Mouse (Mus musculus): Measurements from ENCODE around the gene Entpd1. TPM values are rescaled to one million over a fixed set of nuclear protein-coding genes. Genes with fewer than 3 reads are reported as not detected.
"Not testable (repeated sequence)": the region's sequence is repeated elsewhere in the genome, so short reads cannot be mapped to it uniquely, and the experiment has no call there.

Gene Entpd1
- polyA plus RNA-seq, 1 experiment from 2014 or later = 5.4 TPM

DNA sequence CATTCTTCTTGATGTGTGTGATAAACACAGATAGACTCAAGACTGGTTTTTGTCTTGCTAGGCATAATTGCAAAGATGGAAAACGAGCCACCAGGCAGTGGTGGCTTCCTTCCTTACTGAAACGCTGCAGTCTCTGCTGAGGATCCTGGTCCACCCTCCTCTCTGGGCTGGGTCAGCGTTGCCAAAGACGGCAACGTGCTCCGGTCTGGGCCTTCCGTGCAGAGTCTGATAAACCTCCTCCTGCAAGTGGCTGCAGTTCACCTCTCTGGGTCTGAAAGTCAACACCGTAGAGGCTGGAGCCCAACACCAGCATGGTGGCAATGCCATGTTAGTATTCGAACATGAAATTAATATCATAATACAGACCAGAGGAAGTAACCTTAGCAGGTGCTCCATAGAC is 7.0 kb upstream of the Entpd1 start:
- no peak overlapping the region for H3K4me3 ChIP-seq (ENCODE audit: low read length)
- H3K9ac ChIP-seq (ENCODE audit: low read depth, low read length) = no peak overlapping the region
- no peaks in the 10 kb centered on the region for H3K27me3 ChIP-seq (ENCODE audit: control insufficient read depth, insufficient read depth, low read length)
- no peaks in the 10 kb centered on the region for H3K9me3 ChIP-seq (ENCODE audit: control insufficient read depth, low read length)
- H3K4me1 ChIP-seq (ENCODE audit: control insufficient read depth, insufficient read depth, low read length) = no peaks in the 10 kb centered on the region
- ATAC-seq (ENCODE audit: low FRiP score, low TSS enrichment) = no peak
- peaks cover 36% of the 10 kb centered on the region for H3K36me3 ChIP-seq (ENCODE audit: control insufficient read depth, insufficient read depth, low read length)
- WGBS = 92% methylated on average over 9 of the region's 9 CpGs
- H3K27ac ChIP-seq (ENCODE audit: low read depth, low read length) = no peak overlapping the region
- no peak overlapping the region for H3K4me2 ChIP-seq (replicated peaks; ENCODE audit: low read depth, low read length)

DNA sequence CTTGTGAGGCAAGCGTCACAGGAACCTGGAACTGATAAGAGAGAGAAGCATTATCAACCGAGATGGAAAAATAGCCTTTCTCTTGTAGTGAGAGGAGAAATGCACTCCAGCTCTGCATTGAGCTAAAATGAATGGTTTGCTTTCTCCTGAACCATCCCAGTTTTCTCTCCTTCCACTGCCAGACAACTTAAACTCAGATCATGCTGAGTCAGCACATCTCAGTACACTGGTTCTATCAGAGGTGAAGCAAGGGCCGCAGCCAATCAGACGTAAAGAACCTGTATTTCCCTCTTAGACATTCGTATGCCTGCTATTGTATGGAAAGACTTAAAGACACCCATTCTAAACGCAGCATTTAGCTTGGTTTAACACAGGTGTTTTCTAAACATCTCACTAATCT is 4.5 kb upstream of the Entpd1 start:
- Histone ChIP-seq H3K27ac (ENCODE audit: low read depth, low read length) (no peak overlapping the region), H3K36me3 (ENCODE audit: control insufficient read depth, insufficient read depth, low read length) (peaks cover 33% of the 10 kb centered on the region), H3K9ac (ENCODE audit: low read depth, low read length) (no peak overlapping the region), H3K4me2 (replicated peaks; ENCODE audit: low read depth, low read length) (no peak overlapping the region), H3K4me3 (ENCODE audit: low read length) (no peak overlapping the region), H3K4me1 (ENCODE audit: control insufficient read depth, insufficient read depth, low read length) (peaks cover 4% of the 10 kb centered on the region; the same call in 1 of the 2 replicates), H3K27me3 (ENCODE audit: control insufficient read depth, insufficient read depth, low read length) (no peaks in the 10 kb centered on the region), H3K9me3 (ENCODE audit: control insufficient read depth, low read length) (no peaks in the 10 kb centered on the region)
- ATAC-seq (ENCODE audit: low FRiP score, low TSS enrichment) = no peak
- 89% methylated on average over 6 of the region's 6 CpGs for WGBS

DNA sequence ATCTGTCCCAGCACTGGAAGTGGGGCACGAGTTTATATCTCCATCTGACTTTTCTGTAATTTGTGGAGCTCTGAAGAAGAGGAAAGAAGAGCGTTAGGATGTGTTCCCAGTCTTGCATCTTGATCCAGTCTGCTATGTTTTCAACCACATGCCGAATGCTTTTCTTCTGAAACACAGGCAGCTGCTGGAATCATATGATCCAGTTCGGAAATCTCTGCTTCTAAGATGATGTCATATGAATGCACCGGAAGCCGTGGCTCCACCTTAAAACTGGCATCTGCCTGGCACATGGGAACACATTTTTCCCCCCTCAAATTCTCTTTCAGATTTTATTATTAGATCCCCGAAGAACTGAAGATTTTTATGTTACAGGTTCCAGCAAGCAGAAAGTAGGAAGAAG is 2.6 kb downstream of the Entpd1 start:
- ATAC-seq (ENCODE audit: low FRiP score, low TSS enrichment) = no peak
- no peak overlapping the region for H3K9ac ChIP-seq (ENCODE audit: low read depth, low read length)
- no peak overlapping the region for H3K27ac ChIP-seq (ENCODE audit: low read depth, low read length)
- no peak overlapping the region for H3K4me3 ChIP-seq (ENCODE audit: low read length)
- H3K9me3 ChIP-seq (ENCODE audit: control insufficient read depth, low read length) = no peaks in the 10 kb centered on the region
- no peaks in the 10 kb centered on the region for H3K36me3 ChIP-seq (ENCODE audit: control insufficient read depth, insufficient read depth, low read length)
- WGBS = 74% methylated on average over 7 of the region's 7 CpGs
- no peaks in the 10 kb centered on the region for H3K27me3 ChIP-seq (ENCODE audit: control insufficient read depth, insufficient read depth, low read length)
- H3K4me2 ChIP-seq (replicated peaks; ENCODE audit: low read depth, low read length) = no peak overlapping the region
- peaks cover 4% of the 10 kb centered on the region; the same call in 1 of the 2 replicates for H3K4me1 ChIP-seq (ENCODE audit: control insufficient read depth, insufficient read depth, low read length)

DNA sequence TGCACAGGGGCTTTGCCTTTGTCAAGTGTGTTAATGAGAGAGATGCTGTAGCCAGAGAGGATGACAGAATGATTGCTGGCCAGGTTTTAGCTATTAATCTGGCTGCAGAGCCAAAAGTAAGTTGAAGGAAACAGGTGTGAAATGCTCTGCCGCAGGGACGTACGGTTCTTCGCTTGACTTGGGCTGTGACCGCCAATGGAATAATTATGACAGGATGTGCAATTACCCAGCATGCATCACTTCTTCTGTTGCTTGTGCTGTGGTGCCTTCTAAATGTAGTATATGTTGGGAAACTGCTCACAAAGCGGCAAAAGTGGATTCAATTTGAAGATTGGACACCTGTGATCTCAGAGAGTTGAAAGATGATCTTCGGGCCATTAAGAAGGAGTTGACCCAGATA is 3.9 kb downstream of the Entpd1 start:
- no peak overlapping the region for H3K4me3 ChIP-seq (ENCODE audit: low read length)
- 66% methylated on average over 7 of the region's 7 CpGs for WGBS
- no peak overlapping the region for H3K9ac ChIP-seq (ENCODE audit: low read depth, low read length)
- no peaks in the 10 kb centered on the region for H3K36me3 ChIP-seq (ENCODE audit: control insufficient read depth, insufficient read depth, low read length)
- ATAC-seq (ENCODE audit: low FRiP score, low TSS enrichment) = no peak
- H3K27me3 ChIP-seq (ENCODE audit: control insufficient read depth, insufficient read depth, low read length) = no peaks in the 10 kb centered on the region
- H3K27ac ChIP-seq (ENCODE audit: low read depth, low read length) = no peak overlapping the region
- H3K4me1 ChIP-seq (ENCODE audit: control insufficient read depth, insufficient read depth, low read length) = peaks cover 4% of the 10 kb centered on the region; the same call in 1 of the 2 replicates
- H3K4me2 ChIP-seq (replicated peaks; ENCODE audit: low read depth, low read length) = no peak overlapping the region
- H3K9me3 ChIP-seq (ENCODE audit: control insufficient read depth, low read length) = no peaks in the 10 kb centered on the region

DNA sequence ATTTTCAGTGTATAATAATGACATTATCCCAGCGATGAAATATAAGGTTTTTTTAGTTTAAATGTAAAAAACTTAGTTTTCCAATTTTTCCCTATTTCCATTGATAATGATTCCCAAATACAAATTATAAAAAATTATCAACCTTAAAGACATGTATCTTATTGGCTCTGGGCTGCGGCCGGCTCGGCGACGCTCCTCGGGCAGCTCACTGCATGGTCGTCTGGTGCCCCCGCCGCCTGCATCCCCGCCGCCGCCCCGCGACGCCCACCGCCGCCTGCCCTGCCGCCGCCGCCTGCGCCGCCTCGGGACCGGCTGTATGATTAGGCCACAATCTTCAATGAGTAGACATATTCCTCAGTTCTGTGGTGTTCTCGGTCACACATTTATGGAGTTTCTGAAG is 9.4 kb downstream of the Entpd1 start:
- H3K9me3 ChIP-seq (ENCODE audit: control insufficient read depth, low read length); ATAC-seq (ENCODE audit: low FRiP score, low TSS enrichment); H3K4me1 ChIP-seq (ENCODE audit: control insufficient read depth, insufficient read depth, low read length); H3K4me3 ChIP-seq (ENCODE audit: low read length); H3K36me3 ChIP-seq (ENCODE audit: control insufficient read depth, insufficient read depth, low read length); H3K27me3 ChIP-seq (ENCODE audit: control insufficient read depth, insufficient read depth, low read length); H3K4me2 ChIP-seq (replicated peaks; ENCODE audit: low read depth, low read length); H3K27ac ChIP-seq (ENCODE audit: low read depth, low read length); H3K9ac ChIP-seq (ENCODE audit: low read depth, low read length): not testable (repeated sequence)
- 43% methylated on average over 10 of the region's 26 CpGs for WGBS

DNA sequence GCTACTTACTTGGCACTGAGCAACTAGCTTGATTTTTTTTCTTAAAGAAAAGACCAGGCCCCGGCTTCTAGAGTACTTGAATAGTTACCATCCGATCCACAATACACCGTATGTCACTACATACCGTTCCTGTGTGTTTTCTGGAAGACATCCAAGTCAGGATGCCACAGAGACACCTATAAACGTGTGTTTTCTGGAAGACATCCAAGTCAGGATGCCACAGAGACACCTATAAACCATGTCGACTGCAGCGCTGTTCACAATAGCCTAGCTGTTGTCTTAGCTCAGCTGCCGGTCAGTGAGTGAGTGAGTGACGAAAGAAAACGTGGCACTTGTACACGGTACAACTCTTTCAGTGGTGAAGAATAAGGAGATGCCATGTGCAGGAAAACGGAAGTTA is 13.8 kb downstream of the Entpd1 start:
- Histone ChIP-seq H3K36me3 (ENCODE audit: control insufficient read depth, insufficient read depth, low read length) (no peaks in the 10 kb centered on the region), H3K4me2 (replicated peaks; ENCODE audit: low read depth, low read length) (no peak overlapping the region), H3K27ac (ENCODE audit: low read depth, low read length) (no peak overlapping the region), H3K9ac (ENCODE audit: low read depth, low read length) (no peak overlapping the region), H3K4me3 (ENCODE audit: low read length) (no peak overlapping the region), H3K4me1 (ENCODE audit: control insufficient read depth, insufficient read depth, low read length) (no peaks in the 10 kb centered on the region), H3K27me3 (ENCODE audit: control insufficient read depth, insufficient read depth, low read length) (no peaks in the 10 kb centered on the region), H3K9me3 (ENCODE audit: control insufficient read depth, low read length) (no peaks in the 10 kb centered on the region)
- 48% methylated on average over 12 of the region's 12 CpGs for WGBS
- ATAC-seq (ENCODE audit: low FRiP score, low TSS enrichment) = no peak

DNA sequence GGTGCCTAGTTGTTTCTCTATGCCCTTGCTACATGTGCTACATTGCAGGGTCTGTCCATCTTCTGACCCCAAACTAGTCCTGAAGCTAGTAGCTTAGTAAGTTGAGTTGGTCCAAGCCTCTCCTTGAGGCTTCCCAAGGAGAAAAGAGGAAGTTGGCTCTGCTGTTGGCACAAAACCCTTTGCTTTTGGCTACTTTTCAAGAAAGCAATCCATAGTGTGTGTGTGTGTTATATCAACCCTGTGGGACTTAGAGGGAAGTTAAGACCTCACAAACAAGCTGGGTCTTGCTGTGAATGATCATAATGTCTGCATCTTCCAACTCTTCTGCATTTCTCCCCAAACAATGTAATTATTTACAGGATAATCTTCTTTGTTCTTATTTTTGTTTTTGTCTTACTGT is 16.8 kb downstream of the Entpd1 start:
- no peak overlapping the region for H3K4me2 ChIP-seq (replicated peaks; ENCODE audit: low read depth, low read length)
- no peaks in the 10 kb centered on the region for H3K27me3 ChIP-seq (ENCODE audit: control insufficient read depth, insufficient read depth, low read length)
- no peak overlapping the region for H3K27ac ChIP-seq (ENCODE audit: low read depth, low read length)
- ATAC-seq (ENCODE audit: low FRiP score, low TSS enrichment) = no peak
- H3K4me1 ChIP-seq (ENCODE audit: control insufficient read depth, insufficient read depth, low read length) = no peaks in the 10 kb centered on the region
- H3K9me3 ChIP-seq (ENCODE audit: control insufficient read depth, low read length) = no peaks in the 10 kb centered on the region
- no peak overlapping the region for H3K4me3 ChIP-seq (ENCODE audit: low read length)
- no peaks in the 10 kb centered on the region for H3K36me3 ChIP-seq (ENCODE audit: control insufficient read depth, insufficient read depth, low read length)
- H3K9ac ChIP-seq (ENCODE audit: low read depth, low read length) = no peak overlapping the region

DNA sequence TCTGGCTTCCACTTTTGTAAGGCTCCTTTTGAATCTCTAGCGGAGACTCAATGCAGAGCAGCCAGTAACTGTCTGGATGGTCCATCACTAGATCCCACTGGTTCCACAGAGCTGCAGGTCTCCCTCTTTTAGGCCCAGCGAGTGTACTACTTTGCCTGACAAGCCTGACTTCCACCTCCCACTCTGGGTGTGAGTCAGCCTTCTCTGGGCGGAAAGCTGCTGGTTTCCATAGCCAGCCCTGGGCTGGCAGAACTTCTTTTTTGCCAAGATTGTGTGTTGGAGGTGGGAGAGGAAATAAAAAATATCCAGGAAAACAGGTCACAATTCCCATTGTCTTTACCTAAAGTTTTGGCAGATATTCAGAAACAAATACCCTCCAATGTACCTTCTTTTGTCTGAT is 17.9 kb downstream of the Entpd1 start:
- Histone ChIP-seq H3K9ac (ENCODE audit: low read depth, low read length) (no peak overlapping the region), H3K4me2 (replicated peaks; ENCODE audit: low read depth, low read length) (no peak overlapping the region), H3K27ac (ENCODE audit: low read depth, low read length) (no peak overlapping the region), H3K4me1 (ENCODE audit: control insufficient read depth, insufficient read depth, low read length) (no peaks in the 10 kb centered on the region), H3K36me3 (ENCODE audit: control insufficient read depth, insufficient read depth, low read length) (no peaks in the 10 kb centered on the region), H3K27me3 (ENCODE audit: control insufficient read depth, insufficient read depth, low read length) (no peaks in the 10 kb centered on the region), H3K4me3 (ENCODE audit: low read length) (no peak overlapping the region), H3K9me3 (ENCODE audit: control insufficient read depth, low read length) (0 out of 2 replicates have a peak, but pooled peaks cover under 1% of the 10 kb centered on the region)
- no peak for ATAC-seq (ENCODE audit: low FRiP score, low TSS enrichment)
- 83% methylated on average over 3 of the region's 3 CpGs for WGBS

DNA sequence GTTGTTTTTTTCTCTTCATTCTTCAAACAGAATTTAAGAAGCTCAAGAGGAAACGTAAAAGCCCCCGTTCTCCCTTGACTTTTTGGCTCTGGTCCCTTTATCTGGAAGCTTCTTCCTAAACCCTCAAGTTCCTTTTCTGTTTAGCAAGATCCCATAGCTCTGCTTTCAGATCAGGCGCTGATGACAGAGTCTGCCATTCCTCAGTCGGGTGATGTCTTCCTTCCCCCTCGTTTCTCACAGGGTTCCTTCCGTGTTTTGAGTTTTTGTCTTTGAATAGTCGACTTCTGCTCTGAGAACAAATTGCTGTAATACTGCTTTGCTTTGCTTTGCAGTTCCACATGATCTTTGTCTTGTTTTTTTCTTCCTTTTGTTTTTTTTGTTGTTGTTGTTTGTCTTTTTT is 18.4 kb downstream of the Entpd1 start:
- Histone ChIP-seq H3K9me3 (ENCODE audit: control insufficient read depth, low read length) (0 out of 2 replicates have a peak, but pooled peaks cover 2% of the 10 kb centered on the region), H3K27me3 (ENCODE audit: control insufficient read depth, insufficient read depth, low read length) (no peaks in the 10 kb centered on the region), H3K27ac (ENCODE audit: low read depth, low read length) (no peak overlapping the region), H3K4me2 (replicated peaks; ENCODE audit: low read depth, low read length) (no peak overlapping the region), H3K36me3 (ENCODE audit: control insufficient read depth, insufficient read depth, low read length) (no peaks in the 10 kb centered on the region), H3K9ac (ENCODE audit: low read depth, low read length) (no peak overlapping the region), H3K4me1 (ENCODE audit: control insufficient read depth, insufficient read depth, low read length) (no peaks in the 10 kb centered on the region), H3K4me3 (ENCODE audit: low read length) (no peak overlapping the region)
- ATAC-seq (ENCODE audit: low FRiP score, low TSS enrichment) = no peak
- 79% methylated on average over 7 of the region's 7 CpGs for WGBS

DNA sequence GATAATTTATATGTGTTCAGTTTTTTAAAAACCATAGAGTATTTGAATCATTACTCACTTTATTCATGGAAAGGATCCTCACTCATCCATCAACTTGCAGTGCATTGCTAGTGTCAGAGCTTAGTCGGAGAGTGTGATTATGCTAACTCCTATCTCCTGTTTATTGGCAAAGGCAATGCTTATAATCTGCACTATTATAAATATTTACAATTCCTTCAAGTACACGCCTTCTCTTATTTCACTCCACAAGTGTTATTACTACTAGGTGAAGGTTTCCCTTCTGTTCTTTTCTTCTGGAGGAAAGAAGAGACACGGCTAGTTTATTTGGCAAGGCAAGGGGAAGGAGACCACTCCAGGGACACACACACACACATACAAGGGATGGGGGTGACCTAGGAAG is 20.0 kb downstream of the Entpd1 start:
- Histone ChIP-seq H3K4me2 (replicated peaks; ENCODE audit: low read depth, low read length) (no peak overlapping the region), H3K4me3 (ENCODE audit: low read length) (no peak overlapping the region), H3K36me3 (ENCODE audit: control insufficient read depth, insufficient read depth, low read length) (no peaks in the 10 kb centered on the region), H3K9me3 (ENCODE audit: control insufficient read depth, low read length) (0 out of 2 replicates have a peak, but pooled peaks cover 2% of the 10 kb centered on the region), H3K27me3 (ENCODE audit: control insufficient read depth, insufficient read depth, low read length) (no peaks in the 10 kb centered on the region), H3K4me1 (ENCODE audit: control insufficient read depth, insufficient read depth, low read length) (no peaks in the 10 kb centered on the region), H3K27ac (ENCODE audit: low read depth, low read length) (no peak overlapping the region), H3K9ac (ENCODE audit: low read depth, low read length) (no peak overlapping the region)
- WGBS = 75% methylated on average over 3 of the region's 3 CpGs
- no peak for ATAC-seq (ENCODE audit: low FRiP score, low TSS enrichment)

Data from kidney, embryonic 14.5 days (tissue).